Mouse (Mus musculus) Muller cell, postnatal 12 days (primary cell): Measurements from ENCODE around the gene Dennd4a.

Source experiments
- DNase-seq: peaks from one replicate; pipeline ENCODE4 v3.0.0-alpha.2; 2015; ENCODE audit errors: inconsistent ontology term

Gene Dennd4a

DNA sequence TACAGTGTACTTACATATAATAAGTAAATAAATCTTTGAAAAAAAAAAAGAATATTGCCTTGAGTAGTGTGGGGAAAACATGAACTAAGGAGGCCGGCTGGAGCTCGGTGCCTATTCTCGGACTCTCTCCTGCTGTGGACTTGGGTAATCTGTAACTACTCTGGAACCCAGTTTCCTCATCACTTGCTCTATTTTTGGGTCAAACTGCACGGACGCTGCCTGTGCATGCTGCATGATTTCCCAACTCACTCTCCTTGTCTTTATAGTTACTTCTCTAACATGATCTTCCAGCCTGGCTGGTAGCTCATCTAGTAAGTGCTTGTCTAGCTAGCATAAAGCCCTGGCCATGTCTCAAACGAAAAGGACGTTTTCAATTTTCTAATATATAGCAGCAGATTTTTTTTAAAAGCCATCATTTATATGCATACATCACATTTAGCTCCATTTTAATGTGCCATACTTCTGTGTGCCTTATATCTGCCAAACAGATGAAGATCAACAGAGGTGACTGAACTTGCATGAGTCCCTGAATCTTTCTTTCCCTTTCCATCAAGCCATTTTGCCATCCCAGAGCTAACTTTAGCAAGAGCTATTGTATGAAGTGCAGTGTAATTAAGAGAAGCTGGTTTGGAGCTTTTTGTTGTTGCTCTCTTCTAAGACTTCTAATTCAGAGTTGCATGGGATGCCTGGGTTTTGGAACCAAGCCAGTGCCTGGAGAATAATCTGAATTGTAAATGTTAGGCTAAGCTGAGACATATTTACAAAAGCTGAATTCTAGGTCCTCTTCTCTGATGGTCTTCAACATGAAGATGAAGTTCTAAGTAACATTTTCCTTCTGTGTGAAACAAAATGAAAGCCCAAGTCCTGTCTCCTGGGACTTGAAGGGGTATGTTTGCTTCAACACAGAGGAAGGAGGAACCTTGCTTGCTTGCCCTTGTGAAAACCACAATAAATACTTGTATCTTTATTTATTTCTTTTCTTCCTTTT lies 20.2 kb upstream of the Dennd4a start:
- DNase-seq = peak; percentile 67

- DNase-seq = peak; percentile 92
Measured at GRCm38 (mm10) chr9:64791676-64792075, 19.5 kb upstream of the Dennd4a start.

GRCm38 (mm10) chr9:64792379-64793274 lies 18.5 kb upstream of the Dennd4a start:
- DNase-seq = no peak

- DNase-seq = no peak
Measured at GRCm38 (mm10) chr9:64793275-64793590, 17.9 kb upstream of the Dennd4a start.

GRCm38 (mm10) chr9:64793794-64794193 lies 17.3 kb upstream of the Dennd4a start:
- no peak for DNase-seq

- no peak for DNase-seq
Measured at GRCm38 (mm10) chr9:64794448-64795420, 16.4 kb upstream of the Dennd4a start.

- DNase-seq = no peak
Measured at GRCm38 (mm10) chr9:64795846-64796615, 15.1 kb upstream of the Dennd4a start.

DNA sequence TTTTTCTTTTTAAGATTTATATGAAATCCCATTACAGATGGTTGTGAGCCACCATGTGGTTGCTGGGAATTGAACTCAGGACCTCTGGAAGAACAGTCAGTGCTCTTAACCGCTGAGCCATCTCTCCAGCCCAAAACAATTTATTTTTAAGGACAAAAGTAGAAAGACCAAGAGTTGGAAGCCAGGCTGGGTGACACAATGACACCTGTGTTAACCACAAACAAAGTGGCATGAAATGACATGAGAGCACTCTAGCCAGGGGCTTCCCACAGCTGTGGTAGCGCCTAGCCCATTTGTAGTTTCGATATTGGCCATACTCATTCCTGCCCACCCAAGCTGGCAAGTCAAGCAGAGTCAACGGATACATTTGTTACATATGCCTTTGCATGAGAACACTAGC lies 13.7 kb upstream of the Dennd4a start:
- no peak for DNase-seq

DNA sequence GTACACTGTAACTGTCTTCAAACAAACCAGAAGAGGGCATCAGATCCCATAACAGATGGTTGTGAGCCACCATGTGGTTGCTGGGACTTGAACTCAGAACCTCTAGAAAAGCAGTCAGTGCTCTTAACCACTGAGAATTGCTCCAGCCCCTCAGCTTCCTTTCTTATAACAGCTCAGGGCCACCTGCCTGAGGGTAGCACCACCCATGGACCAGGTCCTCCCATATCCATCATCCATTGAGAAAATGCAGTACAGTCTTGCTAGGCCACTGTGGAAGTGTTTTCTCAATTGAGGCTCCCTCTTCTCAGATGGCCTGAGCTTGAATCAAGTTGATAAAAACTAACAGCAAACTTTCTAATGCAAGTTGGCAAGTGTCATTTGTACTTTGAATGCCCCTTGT lies 13.0 kb upstream of the Dennd4a start:
- no peak for DNase-seq

GRCm38 (mm10) chr9:64798859-64799258 lies 12.3 kb upstream of the Dennd4a start:
- no peak for DNase-seq

DNA sequence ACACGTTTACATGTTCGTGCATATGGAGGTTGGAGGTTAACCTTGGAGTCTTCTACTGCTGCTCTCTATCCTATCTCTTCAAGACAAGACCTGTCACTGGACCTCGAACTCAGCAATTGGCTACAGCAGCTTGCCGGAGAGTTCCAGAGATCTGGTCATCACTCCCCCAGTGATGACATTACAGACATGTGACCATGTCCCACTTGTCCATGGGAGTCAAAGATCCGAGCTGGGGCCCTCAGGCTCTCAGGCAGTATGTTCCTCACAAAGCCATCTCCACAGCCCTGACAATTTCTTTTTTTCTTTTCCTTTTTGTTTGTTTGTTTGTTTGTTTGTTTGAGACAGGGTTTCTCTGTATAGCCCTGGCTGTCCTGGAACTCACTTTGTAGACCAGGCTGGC lies 11.6 kb upstream of the Dennd4a start:
- DNase-seq = no peak

DNA sequence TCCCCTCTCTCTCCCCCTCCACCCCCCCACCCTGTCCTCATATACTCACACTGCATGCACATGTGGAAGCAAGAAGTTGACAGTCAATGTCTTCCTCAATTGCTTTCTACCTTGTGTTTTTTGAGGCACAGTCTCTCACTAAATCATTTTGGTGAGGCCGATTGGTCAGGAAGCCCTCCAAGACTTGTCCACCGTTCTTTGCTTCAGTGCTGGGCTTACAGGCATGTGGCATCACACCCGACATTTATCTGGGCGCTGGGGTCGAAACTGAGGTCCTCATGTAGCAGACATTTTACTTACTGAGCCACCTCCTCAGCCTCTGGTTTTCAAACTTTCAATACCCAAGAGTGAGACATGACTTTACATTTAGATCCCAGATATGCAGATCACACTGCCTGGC lies 8.6 kb upstream of the Dennd4a start:
- DNase-seq = no peak

DNA sequence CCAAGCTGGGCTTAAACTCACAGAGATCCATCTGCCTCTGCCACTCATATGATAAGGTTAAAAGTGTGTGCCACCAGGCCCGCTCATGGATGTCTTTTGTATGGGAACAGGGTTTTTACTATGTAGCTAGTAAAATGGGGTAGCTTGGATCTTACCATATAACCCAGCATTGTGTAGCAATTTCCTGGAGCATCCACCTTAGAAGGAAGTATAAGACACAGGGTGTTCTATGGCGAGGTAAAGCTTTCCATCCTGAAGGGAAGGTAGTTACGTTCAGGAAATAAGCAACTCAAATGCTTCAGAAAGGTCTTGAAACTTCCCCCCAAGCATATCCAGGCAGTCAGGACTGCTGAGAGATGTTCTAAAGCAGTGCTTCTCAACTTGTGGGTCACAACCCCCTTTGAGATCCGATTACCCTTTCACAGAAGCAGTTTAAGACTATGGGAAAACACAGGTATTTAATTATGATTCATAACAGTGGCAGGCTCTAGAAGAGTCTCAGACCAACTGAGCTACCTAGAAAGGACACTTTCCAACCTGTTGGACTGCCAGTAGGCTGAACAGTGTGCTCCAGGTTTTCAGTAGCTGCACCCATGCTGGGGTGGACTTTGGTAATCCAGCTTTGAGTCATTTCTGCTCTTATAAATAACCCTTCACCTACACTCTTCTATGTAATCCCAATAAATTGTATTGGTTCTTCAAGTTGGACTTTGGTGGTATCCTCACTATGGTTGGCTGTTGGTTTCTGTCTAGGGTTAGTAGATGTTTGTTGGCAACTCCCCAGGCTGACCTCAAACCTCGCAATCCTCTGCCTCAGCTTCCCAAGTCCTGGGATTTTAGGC lies 7.5 kb upstream of the Dennd4a start:
- DNase-seq = no peak

- DNase-seq = no peak
Measured at GRCm38 (mm10) chr9:64805875-64806274, 5.3 kb upstream of the Dennd4a start.

- DNase-seq = no peak
Measured at GRCm38 (mm10) chr9:64806335-64807060, 4.6 kb upstream of the Dennd4a start.

DNA sequence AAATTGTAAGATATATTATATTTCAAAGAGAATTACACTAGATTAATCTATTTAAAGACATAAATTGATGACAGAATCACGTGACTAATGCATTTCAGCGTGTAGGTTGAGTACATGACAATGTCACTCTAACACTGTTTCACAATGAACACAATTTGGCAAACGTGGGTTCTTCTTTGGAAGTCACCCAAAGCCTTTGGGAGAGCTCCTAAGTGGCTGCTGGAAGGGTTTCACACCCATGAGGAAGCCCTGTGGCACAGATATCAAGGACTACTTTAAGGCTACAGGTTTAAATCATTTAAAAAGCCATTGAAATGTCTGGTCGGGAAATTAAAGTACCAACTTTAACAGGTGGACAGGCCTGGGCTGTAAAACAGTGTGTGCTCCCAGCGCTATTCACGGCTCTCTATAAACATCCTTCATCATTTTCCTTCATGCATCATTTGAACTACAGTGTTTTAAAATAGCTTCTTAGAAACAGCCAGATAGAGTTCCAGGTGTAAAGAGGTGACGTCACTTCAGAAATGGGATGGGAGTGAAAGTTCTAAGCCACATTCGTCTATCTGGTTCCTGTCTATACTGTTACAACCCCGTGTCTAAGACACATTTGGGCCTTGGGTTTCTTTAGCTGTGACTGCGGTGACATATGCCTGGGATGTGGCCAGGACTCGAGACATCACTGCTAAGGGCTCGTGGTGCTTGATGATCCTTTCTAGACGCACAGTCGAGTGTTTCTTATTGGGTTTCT lies 3.9 kb upstream of the Dennd4a start:
- no peak for DNase-seq

- no peak for DNase-seq
Measured at GRCm38 (mm10) chr9:64809851-64810250, 1.3 kb upstream of the Dennd4a start.
